Mouse (Mus musculus) erythroblast, embryonic 14.5 days (primary cell): ENCODE data around the gene Slbp.

Experiments used
- GATA1 ChIP-seq: IDR thresholded peaks from 2 replicates; pipeline ENCODE4 v1.6.1; 2012; ENCODE audit warnings: low read length, inconsistent platforms, mixed read lengths
- TAL1 ChIP-seq: IDR thresholded peaks from 3 replicates; pipeline ENCODE4 v1.6.1; 2012; ENCODE audit warnings: low read length, inconsistent platforms, mixed read lengths

DNA sequence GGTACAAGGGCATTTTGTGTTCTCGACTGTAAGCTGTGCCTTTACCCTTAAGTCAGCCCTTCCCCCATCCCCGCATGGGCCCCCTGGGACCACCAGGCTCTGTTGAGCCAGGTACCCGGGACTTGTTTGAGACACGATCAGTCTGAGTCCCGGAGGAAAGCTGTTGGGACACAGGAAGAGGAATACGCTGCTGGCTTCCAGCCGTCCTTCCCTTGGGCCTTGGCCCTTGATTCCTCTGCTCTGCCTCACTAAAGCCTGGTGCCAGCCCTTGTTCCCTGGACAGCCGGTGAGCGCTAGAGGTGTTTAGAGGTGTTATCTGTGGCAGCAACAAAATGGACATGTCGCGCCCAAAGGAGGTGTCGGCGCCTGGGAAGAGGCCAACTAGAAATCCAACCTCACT, 47.6 kb upstream of the Slbp start:
- TF ChIP-seq GATA1, result no peak
- no peak for TF ChIP-seq TAL1
